Mouse (Mus musculus) cortical plate, adult 2 months (tissue): ENCODE results near the gene Cmbl.

Experiments used
- CTCF ChIP-seq: fragments of 200-500 bp; IDR thresholded peaks from 2 replicates; pipeline ENCODE4 v1.5.1; 2011; ENCODE audit warnings: mild to moderate bottlenecking, control low read depth, low read length; ENCODE audit not compliant: insufficient read depth; ENCODE audit errors: extremely low read depth
- POLR2A ChIP-seq: fragments of 200-500 bp; IDR thresholded peaks from 2 replicates; pipeline ENCODE4 v1.6.1; 2011; ENCODE audit warnings: mild to moderate bottlenecking, low read length, control low read depth; ENCODE audit not compliant: insufficient read depth; ENCODE audit errors: extremely low read depth

GRCm38 (mm10) chr15:31530659-31531445 is 34.3 kb upstream of the Cmbl start, which contains the start of gene March6:
- TF ChIP-seq POLR2A (peak; percentile 49; the same call in 1 of the 2 replicates), CTCF (no peak)
